Mouse (Mus musculus) ES-E14 (cell line): ENCODE measurements around the gene Bms1. TPM values are rescaled to one million over a fixed set of nuclear protein-coding genes. Genes with fewer than 3 reads are reported as not detected.
A peak's percentile ranks its signal among the peaks of the same experiment; 100 is the strongest.

ENCODE experiments used
- DNase-seq: peaks from one replicate; pipeline ENCODE4 v3.0.0-alpha.2; 2013; ENCODE audit warnings: low read depth, low spot score
- H3K27ac ChIP-seq: 2 replicates; pipeline ENCODE4 v1.5.1; 2012; ENCODE audit warnings: low read depth, mild to moderate bottlenecking, low read length, moderate library complexity, mixed read lengths; ENCODE audit not compliant: poor library complexity, insufficient read depth, severe bottlenecking
- H3K36me3 ChIP-seq: 2 replicates; pipeline ENCODE4 v1.6.1; 2012; ENCODE audit warnings: mild to moderate bottlenecking, low read length, moderate library complexity, mixed read lengths; ENCODE audit not compliant: control insufficient read depth, poor library complexity, insufficient read depth, severe bottlenecking
- H3K4me1 ChIP-seq, 2 experiments: fragments of 150-350 bp in 1 of 2; sonication (generic) in 1 of 2; 2 replicates each; pipeline ENCODE4 v1.6.1; 2012; ENCODE audit warnings: low read length in 2 of 2, mild to moderate bottlenecking in 1 of 2, mixed read lengths in 1 of 2; ENCODE audit not compliant: control insufficient read depth in 2 of 2, insufficient read depth in 2 of 2, poor library complexity in 1 of 2
- H3K4me3 ChIP-seq, 2 experiments: fragments of 150-350 bp in 1 of 2; sonication (generic) in 1 of 2; 2 replicates each; pipeline ENCODE4 v1.5.1; 2012; ENCODE audit warnings: low read length in 2 of 2, low read depth in 1 of 2, mild to moderate bottlenecking in 1 of 2, mixed read lengths in 1 of 2; ENCODE audit not compliant: insufficient read depth in 1 of 2, poor library complexity in 1 of 2, severe bottlenecking in 1 of 2
- H3K9ac ChIP-seq: 2 replicates; pipeline ENCODE4 v1.6.1; 2012; ENCODE audit warnings: low read depth, mild to moderate bottlenecking, low read length, mixed read lengths; ENCODE audit not compliant: poor library complexity, insufficient read depth, severe bottlenecking
- H3K9me3 ChIP-seq: fragments of 150-350 bp; sonication (generic); 2 replicates; pipeline ENCODE4 v1.6.1; 2012; ENCODE audit warnings: low read depth, mild to moderate bottlenecking, low read length; ENCODE audit not compliant: control insufficient read depth, insufficient read depth
- CHD2 ChIP-seq: IDR thresholded peaks from 2 replicates; pipeline ENCODE4 v1.6.1; 2014; ENCODE audit warnings: mild to moderate bottlenecking, low read depth, low read length, inconsistent platforms
- HCFC1 ChIP-seq: IDR thresholded peaks from 2 replicates; pipeline ENCODE4 v1.6.1; 2012; ENCODE audit warnings: low read length, inconsistent platforms, borderline replicate concordance; ENCODE audit not compliant: insufficient read depth
- MAFK ChIP-seq: IDR thresholded peaks from 2 replicates; pipeline ENCODE4 v1.6.1; 2014; ENCODE audit warnings: mild to moderate bottlenecking, low read depth, low read length, inconsistent platforms; ENCODE audit not compliant: insufficient read depth
- ZC3H11A ChIP-seq: IDR thresholded peaks from 2 replicates; pipeline ENCODE4 v1.6.1; 2012; ENCODE audit warnings: low read depth, mild to moderate bottlenecking, inconsistent platforms, low read length, borderline replicate concordance
- ZNF384 ChIP-seq: IDR thresholded peaks from 2 replicates; pipeline ENCODE4 v1.6.1; 2012; ENCODE audit warnings: low read depth, low read length, inconsistent platforms
- in situ Hi-C, 2 experiments: fragments of 600-800 bp; cut with MboI; formaldehyde crosslinking; loops; one replicate each; pipeline ENCODE4 v1.15.1; 2025; ENCODE audit warnings: low sequenced_read_pairs in 2 of 2, inconsistent platforms in 1 of 2; ENCODE audit not compliant: unreplicated experiment in 2 of 2
- total RNA-seq: library from RNA; depleted of rRNA; stranded (reverse); fragments of 300-350 nt; gene quantifications from 2 replicates; pipeline ENCODE4 v1.2.3, GENCODE M21; 2012; rRNA removed

Gene Bms1
- total RNA-seq, result 59.0 and 77.1 TPM in 2 replicates

DNA sequence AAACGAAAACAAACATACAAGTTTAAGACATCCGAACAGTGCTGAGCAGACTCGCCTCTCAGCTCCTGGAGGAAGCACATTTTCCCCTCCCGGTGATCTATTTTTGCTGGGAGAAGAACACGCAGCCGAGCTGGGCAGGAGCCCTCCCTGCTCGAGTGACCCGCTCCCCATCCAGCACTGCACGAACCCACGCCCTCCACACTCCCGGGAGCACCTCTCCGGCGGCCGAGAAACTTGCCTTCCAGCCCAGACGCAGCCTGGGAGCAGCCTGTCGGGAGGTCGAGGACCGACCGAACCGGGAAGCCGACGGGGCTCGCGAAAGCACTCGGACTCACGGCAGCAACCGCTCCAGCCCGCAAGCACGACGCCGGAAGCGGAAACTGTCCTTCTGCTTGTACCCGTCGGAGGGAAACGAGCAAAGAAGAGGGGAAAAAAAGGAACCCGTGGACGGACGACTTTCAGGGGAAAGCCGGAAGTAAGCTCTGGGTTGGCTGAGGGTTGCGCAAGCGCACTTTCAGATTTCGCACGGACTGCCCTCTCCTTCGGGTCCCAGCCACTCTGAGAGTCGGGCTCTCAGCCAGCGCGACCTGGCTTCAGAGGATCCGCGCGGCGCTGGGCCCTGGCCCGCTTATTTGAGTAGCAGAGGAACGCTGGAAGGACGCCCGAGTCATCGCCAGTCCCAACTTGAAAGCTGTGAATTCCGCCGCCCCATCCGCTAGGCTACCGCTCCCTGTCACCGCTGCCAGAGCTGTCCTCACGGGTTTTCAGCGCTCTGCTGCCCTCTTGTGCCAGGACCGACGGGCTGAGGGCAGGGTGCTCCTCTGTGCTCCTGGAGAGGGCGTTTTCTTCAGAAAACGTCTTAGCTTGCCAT is at the start of gene Bms1:
Gene Bms1 (minus strand): TSS at position 425 of the 871 bp plus-strand sequence.
- H3K36me3 ChIP-seq, result peaks cover 14% of the 10 kb centered on the region
- H3K27ac ChIP-seq, result no peak within 1 kb of the TSS
- in situ Hi-C loops, result no loop called here
- H3K4me1 ChIP-seq, result no peaks in the 10 kb centered on the region
- peak within 1 kb of the TSS; percentile 92 to 95 for H3K4me3 ChIP-seq
- TF ChIP-seq ZNF384, result no peak
- peak; percentile 33; the same call in 1 of the 2 replicates for TF ChIP-seq ZC3H11A
- no peak for TF ChIP-seq CHD2
- TF ChIP-seq MAFK, result no peak
- TF ChIP-seq HCFC1, result peak; percentile 85
- peak; percentile 92 for DNase-seq
- H3K9ac ChIP-seq, result peak within 1 kb of the TSS; percentile 95
- H3K9me3 ChIP-seq, result no peaks in the 10 kb centered on the region

DNA sequence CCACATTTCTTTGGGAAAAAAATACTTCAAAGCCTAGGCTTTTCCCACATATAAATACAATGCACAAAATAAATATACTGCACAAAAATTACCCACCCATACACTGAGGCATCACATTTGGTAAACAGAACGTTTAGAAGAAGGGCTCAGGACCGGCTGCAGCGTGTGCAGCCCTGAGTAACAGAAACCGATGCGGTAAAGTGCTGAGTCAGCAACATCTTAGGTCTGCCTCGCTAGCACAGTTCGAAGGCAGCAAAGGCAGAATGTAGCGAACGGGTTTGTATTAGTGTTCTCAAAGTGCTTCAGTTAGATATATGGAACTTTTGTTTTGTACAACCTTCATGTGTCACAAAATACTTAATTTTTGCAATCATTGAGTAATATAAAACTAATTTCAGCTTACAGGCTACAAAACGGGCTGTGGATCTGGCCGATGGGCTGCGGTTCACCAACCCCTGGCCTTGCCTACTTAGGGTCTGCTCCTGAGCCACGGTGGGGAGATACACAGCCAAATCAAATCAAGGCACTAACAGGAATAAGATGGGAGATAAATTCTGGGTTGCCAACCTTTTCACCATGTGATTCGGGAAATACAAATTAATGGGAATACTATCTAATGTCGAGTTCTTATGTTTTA is 42.9 kb upstream of the Bms1 start:
- H3K36me3 ChIP-seq, result no peaks in the 10 kb centered on the region
- no peak overlapping the region for H3K4me3 ChIP-seq
- H3K27ac ChIP-seq, result no peak overlapping the region
- TF ChIP-seq ZC3H11A (no peak), CHD2 (no peak), MAFK (peak; percentile 100), ZNF384 (no peak)
- no peaks in the 10 kb centered on the region for H3K4me1 ChIP-seq
- H3K9me3 ChIP-seq, result no peaks in the 10 kb centered on the region
- no peak for DNase-seq
- in situ Hi-C loops, result no loop called here
- no peak overlapping the region for H3K9ac ChIP-seq

DNA sequence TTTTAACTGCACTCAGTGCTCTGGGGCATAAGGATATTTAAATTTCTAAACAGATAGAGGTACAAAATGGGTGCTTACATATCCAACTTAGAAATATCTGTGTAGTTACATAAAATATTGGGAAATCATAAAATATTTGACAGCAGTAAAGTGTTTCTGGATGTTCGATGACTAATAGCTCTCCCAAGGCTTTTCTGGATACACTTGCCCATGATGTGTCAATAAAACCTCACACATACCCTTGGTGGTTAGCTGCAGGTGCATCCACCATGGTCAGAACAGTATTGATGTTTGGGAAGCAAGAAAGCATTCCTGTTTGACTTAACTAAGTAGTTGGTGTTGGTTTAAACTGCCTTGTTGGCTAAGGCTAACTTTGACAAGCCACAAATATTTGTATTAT is 38.5 kb upstream of the Bms1 start:
- in situ Hi-C loops, result no loop called here
- Histone ChIP-seq H3K4me1 (peaks cover 0 to 2% of the 10 kb centered on the region in 2 experiments; a peak in 1 of 4 replicates), H3K27ac (no peak overlapping the region), H3K36me3 (no peaks in the 10 kb centered on the region), H3K4me3 (no peak overlapping the region), H3K9ac (no peak overlapping the region), H3K9me3 (no peaks in the 10 kb centered on the region)
- no peak for TF ChIP-seq CHD2
- TF ChIP-seq ZNF384, result no peak
- TF ChIP-seq ZC3H11A, result no peak
- TF ChIP-seq MAFK, result no peak
- no peak for TF ChIP-seq HCFC1
- DNase-seq, result no peak

DNA sequence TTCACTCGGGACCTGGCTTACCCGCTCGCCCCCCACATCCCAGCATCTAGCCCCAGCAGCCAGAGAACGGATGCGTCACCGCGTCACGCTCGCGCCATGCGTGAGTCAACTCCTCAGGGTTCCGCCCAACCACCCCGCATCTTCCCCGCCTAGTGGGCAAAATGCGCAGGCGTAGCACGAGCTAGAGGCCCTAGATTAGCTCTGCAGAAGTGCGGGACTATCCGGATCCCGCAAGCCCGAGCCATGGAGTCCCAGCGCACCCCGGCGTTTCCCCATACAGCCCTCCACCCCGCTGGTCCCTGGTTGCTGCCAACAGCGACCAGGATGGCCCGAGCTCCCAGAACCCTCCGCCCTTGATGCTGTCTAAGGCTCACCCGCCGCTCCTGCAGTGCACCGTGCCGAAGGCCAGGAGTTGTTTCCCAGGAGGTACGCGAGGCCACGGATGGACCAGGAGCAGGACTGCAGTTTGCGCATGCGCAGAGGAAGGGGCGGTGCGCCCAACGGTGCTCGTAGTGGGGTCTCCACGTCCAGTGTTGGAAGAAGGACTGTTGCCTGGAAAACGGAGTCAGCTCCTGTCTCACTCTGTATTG is 35.9 kb upstream of the Bms1 start, which contains the start of gene Zfp248:
Gene Zfp248 (minus strand): TSS at position 487 of the 590 bp plus-strand sequence.
- H3K36me3 ChIP-seq, result no peaks in the 10 kb centered on the region
- peaks cover 0 to 2% of the 10 kb centered on the region in 2 experiments; a peak in 1 of 4 replicates for H3K4me1 ChIP-seq
- in situ Hi-C loops, result no loop called here
- H3K4me3 ChIP-seq, result peak within 1 kb of the TSS; percentile 65 to 78
- no peak within 1 kb of the TSS for H3K27ac ChIP-seq
- no peaks in the 10 kb centered on the region for H3K9me3 ChIP-seq
- TF ChIP-seq CHD2 (no peak), ZC3H11A (no peak), MAFK (no peak), HCFC1 (0 out of 2 replicates have a peak, but pooled peaks have one; percentile 20), ZNF384 (no peak)
- H3K9ac ChIP-seq, result peak within 1 kb of the TSS; percentile 69
- DNase-seq, result peak; percentile 40
